Mouse (Mus musculus): ENCODE results near the gene Pdzd8. TPM values are rescaled to one million over a fixed set of nuclear protein-coding genes. Genes with fewer than 3 reads are reported as not detected.

The Pdzd8 gene
- polyA plus RNA-seq, 1 experiment: 35.1 TPM

GRCm38 (mm10) chr19:59264838-59265532, 80.6 kb downstream of the Pdzd8 start:
- Histone ChIP-seq H3K36me3 (ENCODE audit: control insufficient read depth, insufficient read depth, low read length, poor library complexity, severe bottlenecking) (no peaks in the 10 kb centered on the region), H3K9me3 (replicated peaks; ENCODE audit: control insufficient read depth, insufficient read depth, low read length, poor library complexity, severe bottlenecking) (no peaks in the 10 kb centered on the region), H3K4me3 (ENCODE audit: low read depth, low read length) (no peak overlapping the region), H3K9ac (ENCODE audit: low read depth, poor library complexity, severe bottlenecking) (no peak overlapping the region), H3K27ac (ENCODE audit: insufficient read depth, low read length) (no peak overlapping the region), H3K27me3 (ENCODE audit: control insufficient read depth, insufficient read depth, low read length, poor library complexity, severe bottlenecking) (peaks cover 4% of the 10 kb centered on the region; the same call in 1 of the 2 replicates), H3K4me1 (ENCODE audit: control insufficient read depth, insufficient read depth, low read length) (no peaks in the 10 kb centered on the region)
- TF ChIP-seq CTCF (IDR thresholded peaks at IDR 0.05; ENCODE audit: low read depth, low read length) (no peak), EP300 (IDR thresholded peaks at IDR 0.05; ENCODE audit: insufficient read depth, low read depth, low read length) (no peak)

- Histone ChIP-seq H3K27me3 (ENCODE audit: control insufficient read depth, insufficient read depth, low read length, poor library complexity, severe bottlenecking) (peaks cover 4% of the 10 kb centered on the region; the same call in 1 of the 2 replicates), H3K4me3 (ENCODE audit: low read depth, low read length) (no peak overlapping the region), H3K9me3 (replicated peaks; ENCODE audit: control insufficient read depth, insufficient read depth, low read length, poor library complexity, severe bottlenecking) (no peaks in the 10 kb centered on the region), H3K36me3 (ENCODE audit: control insufficient read depth, insufficient read depth, low read length, poor library complexity, severe bottlenecking) (no peaks in the 10 kb centered on the region), H3K9ac (ENCODE audit: low read depth, poor library complexity, severe bottlenecking) (no peak overlapping the region), H3K4me1 (ENCODE audit: control insufficient read depth, insufficient read depth, low read length) (no peaks in the 10 kb centered on the region), H3K27ac (ENCODE audit: insufficient read depth, low read length) (no peak overlapping the region)
- no peak for TF ChIP-seq EP300 (IDR thresholded peaks at IDR 0.05; ENCODE audit: insufficient read depth, low read depth, low read length)
- no peak for TF ChIP-seq CTCF (IDR thresholded peaks at IDR 0.05; ENCODE audit: low read depth, low read length)
- TF ChIP-seq POLR2A (IDR thresholded peaks at IDR 0.05; ENCODE audit: insufficient read depth, low read length): no peak
Observed at GRCm38 (mm10) chr19:59263171-59263570, 82.4 kb downstream of the Pdzd8 start.

- Histone ChIP-seq H3K4me3 (ENCODE audit: low read depth, low read length) (peak overlapping the region; percentile 20; the same call in 1 of the 2 replicates), H3K4me1 (ENCODE audit: control insufficient read depth, insufficient read depth, low read length) (no peaks in the 10 kb centered on the region), H3K27ac (ENCODE audit: insufficient read depth, low read length) (no peak overlapping the region), H3K9me3 (replicated peaks; ENCODE audit: control insufficient read depth, insufficient read depth, low read length, poor library complexity, severe bottlenecking) (no peaks in the 10 kb centered on the region), H3K9ac (ENCODE audit: low read depth, poor library complexity, severe bottlenecking) (no peak overlapping the region), H3K27me3 (ENCODE audit: control insufficient read depth, insufficient read depth, low read length, poor library complexity, severe bottlenecking) (peaks cover 4% of the 10 kb centered on the region; the same call in 1 of the 2 replicates), H3K36me3 (ENCODE audit: control insufficient read depth, insufficient read depth, low read length, poor library complexity, severe bottlenecking) (no peaks in the 10 kb centered on the region)
- no peak for TF ChIP-seq EP300 (IDR thresholded peaks at IDR 0.05; ENCODE audit: insufficient read depth, low read depth, low read length)
- no peak for TF ChIP-seq POLR2A (IDR thresholded peaks at IDR 0.05; ENCODE audit: insufficient read depth, low read length)
- TF ChIP-seq CTCF (IDR thresholded peaks at IDR 0.05; ENCODE audit: low read depth, low read length): no peak
Observed at GRCm38 (mm10) chr19:59261604-59262003, 84.0 kb downstream of the Pdzd8 start.

GRCm38 (mm10) chr19:59260718-59261442, 84.7 kb downstream of the Pdzd8 start, which contains the start of gene Slc18a2:
Gene Slc18a2, plus strand, starts transcription at chr19:59260896.
- Histone ChIP-seq H3K4me1 (ENCODE audit: control insufficient read depth, insufficient read depth, low read length) (no peaks in the 10 kb centered on the region), H3K9ac (ENCODE audit: low read depth, poor library complexity, severe bottlenecking) (no peak within 1 kb of the TSS), H3K36me3 (ENCODE audit: control insufficient read depth, insufficient read depth, low read length, poor library complexity, severe bottlenecking) (no peaks in the 10 kb centered on the region), H3K9me3 (replicated peaks; ENCODE audit: control insufficient read depth, insufficient read depth, low read length, poor library complexity, severe bottlenecking) (no peaks in the 10 kb centered on the region), H3K4me3 (ENCODE audit: low read depth, low read length) (peak within 1 kb of the TSS; percentile 20), H3K27me3 (ENCODE audit: control insufficient read depth, insufficient read depth, low read length, poor library complexity, severe bottlenecking) (peaks cover 4% of the 10 kb centered on the region; the same call in 1 of the 2 replicates), H3K27ac (ENCODE audit: insufficient read depth, low read length) (no peak within 1 kb of the TSS)
- TF ChIP-seq EP300 (IDR thresholded peaks at IDR 0.05; ENCODE audit: insufficient read depth, low read depth, low read length) (no peak), CTCF (IDR thresholded peaks at IDR 0.05; ENCODE audit: low read depth, low read length) (no peak), POLR2A (IDR thresholded peaks at IDR 0.05; ENCODE audit: insufficient read depth, low read length) (no peak)

DNA sequence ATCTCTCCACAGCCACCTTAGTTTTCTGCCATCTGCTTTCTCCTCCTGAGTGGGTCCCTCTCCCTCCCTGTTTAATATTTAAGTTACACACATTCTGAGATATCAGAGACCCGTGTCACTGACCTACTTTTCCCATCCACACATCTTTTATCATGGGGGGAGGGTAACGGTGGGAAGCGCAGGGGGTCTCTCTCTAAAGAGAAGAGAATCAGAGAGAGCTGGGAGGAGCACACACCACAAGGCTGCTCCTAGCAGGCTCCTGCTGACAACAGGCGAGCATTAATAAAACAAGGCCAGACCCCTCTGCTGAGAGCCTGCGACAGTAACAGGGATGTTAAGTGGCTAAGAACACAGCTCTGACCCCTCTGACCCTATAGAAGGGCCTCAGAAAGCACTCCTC, 85.9 kb downstream of the Pdzd8 start:
- no peak for TF ChIP-seq CTCF (IDR thresholded peaks at IDR 0.05; ENCODE audit: low read depth, low read length)
- no peak for TF ChIP-seq POLR2A (IDR thresholded peaks at IDR 0.05; ENCODE audit: insufficient read depth, low read length)
- no peak for TF ChIP-seq EP300 (IDR thresholded peaks at IDR 0.05; ENCODE audit: insufficient read depth, low read depth, low read length)
- no peak overlapping the region for H3K9ac ChIP-seq (ENCODE audit: low read depth, poor library complexity, severe bottlenecking)
- H3K9me3 ChIP-seq (replicated peaks; ENCODE audit: control insufficient read depth, insufficient read depth, low read length, poor library complexity, severe bottlenecking): no peaks in the 10 kb centered on the region
- H3K4me3 ChIP-seq (ENCODE audit: low read depth, low read length): no peak overlapping the region
- peaks cover 4% of the 10 kb centered on the region; the same call in 1 of the 2 replicates for H3K27me3 ChIP-seq (ENCODE audit: control insufficient read depth, insufficient read depth, low read length, poor library complexity, severe bottlenecking)
- no peaks in the 10 kb centered on the region for H3K4me1 ChIP-seq (ENCODE audit: control insufficient read depth, insufficient read depth, low read length)
- no peak overlapping the region for H3K27ac ChIP-seq (ENCODE audit: insufficient read depth, low read length)
- H3K36me3 ChIP-seq (ENCODE audit: control insufficient read depth, insufficient read depth, low read length, poor library complexity, severe bottlenecking): no peaks in the 10 kb centered on the region

DNA sequence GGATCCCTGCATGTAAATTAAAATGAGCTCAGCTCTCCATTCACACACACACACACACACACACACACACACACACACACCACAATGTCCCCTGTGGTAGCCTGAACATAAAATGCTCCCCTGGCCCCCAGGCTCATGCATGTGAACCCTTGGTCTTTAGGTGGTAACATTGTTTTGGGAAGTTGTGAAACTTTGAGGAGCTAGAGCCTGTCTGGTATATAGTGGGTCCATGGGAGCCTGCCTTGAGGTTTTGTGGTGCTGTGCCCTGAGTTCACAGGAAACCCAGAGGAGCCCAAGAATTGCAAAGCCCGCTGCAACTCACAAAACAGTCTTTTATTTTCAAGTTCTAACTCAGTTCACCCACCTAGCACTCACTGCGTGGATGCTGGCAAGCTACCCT, 92.9 kb downstream of the Pdzd8 start:
- no peak for TF ChIP-seq POLR2A (IDR thresholded peaks at IDR 0.05; ENCODE audit: insufficient read depth, low read length)
- no peak for TF ChIP-seq CTCF (IDR thresholded peaks at IDR 0.05; ENCODE audit: low read depth, low read length)
- no peak for TF ChIP-seq EP300 (IDR thresholded peaks at IDR 0.05; ENCODE audit: insufficient read depth, low read depth, low read length)
- no peaks in the 10 kb centered on the region for H3K36me3 ChIP-seq (ENCODE audit: control insufficient read depth, insufficient read depth, low read length, poor library complexity, severe bottlenecking)
- H3K27me3 ChIP-seq (ENCODE audit: control insufficient read depth, insufficient read depth, low read length, poor library complexity, severe bottlenecking): no peaks in the 10 kb centered on the region
- no peak overlapping the region for H3K4me3 ChIP-seq (ENCODE audit: low read depth, low read length)
- H3K9me3 ChIP-seq (replicated peaks; ENCODE audit: control insufficient read depth, insufficient read depth, low read length, poor library complexity, severe bottlenecking): no peaks in the 10 kb centered on the region
- no peak overlapping the region for H3K9ac ChIP-seq (ENCODE audit: low read depth, poor library complexity, severe bottlenecking)
- no peak overlapping the region for H3K27ac ChIP-seq (ENCODE audit: insufficient read depth, low read length)
- H3K4me1 ChIP-seq (ENCODE audit: control insufficient read depth, insufficient read depth, low read length): no peaks in the 10 kb centered on the region
